Mouse (Mus musculus) testis, adult 10 weeks (tissue): ENCODE measurements around the gene Bpifb1. TPM values are rescaled to one million over a fixed set of nuclear protein-coding genes. Genes with fewer than 3 reads are reported as not detected.

ENCODE experiments used
- polyA plus RNA-seq: library from polyadenylated mRNA; stranded (reverse); fragments of 350-450 nt; fragmentation: Illumina TruSeq; extraction: RNeasy Lipid Tissue Mini Kit (QIAGEN cat#74804); gene quantifications from one replicate; pipeline ENCODE4 v1.2.3, GENCODE M21; 2014; ENCODE audit warnings: low read depth, low replicate concordance

The Bpifb1 gene
- 0.13 TPM for polyA plus RNA-seq

DNA sequence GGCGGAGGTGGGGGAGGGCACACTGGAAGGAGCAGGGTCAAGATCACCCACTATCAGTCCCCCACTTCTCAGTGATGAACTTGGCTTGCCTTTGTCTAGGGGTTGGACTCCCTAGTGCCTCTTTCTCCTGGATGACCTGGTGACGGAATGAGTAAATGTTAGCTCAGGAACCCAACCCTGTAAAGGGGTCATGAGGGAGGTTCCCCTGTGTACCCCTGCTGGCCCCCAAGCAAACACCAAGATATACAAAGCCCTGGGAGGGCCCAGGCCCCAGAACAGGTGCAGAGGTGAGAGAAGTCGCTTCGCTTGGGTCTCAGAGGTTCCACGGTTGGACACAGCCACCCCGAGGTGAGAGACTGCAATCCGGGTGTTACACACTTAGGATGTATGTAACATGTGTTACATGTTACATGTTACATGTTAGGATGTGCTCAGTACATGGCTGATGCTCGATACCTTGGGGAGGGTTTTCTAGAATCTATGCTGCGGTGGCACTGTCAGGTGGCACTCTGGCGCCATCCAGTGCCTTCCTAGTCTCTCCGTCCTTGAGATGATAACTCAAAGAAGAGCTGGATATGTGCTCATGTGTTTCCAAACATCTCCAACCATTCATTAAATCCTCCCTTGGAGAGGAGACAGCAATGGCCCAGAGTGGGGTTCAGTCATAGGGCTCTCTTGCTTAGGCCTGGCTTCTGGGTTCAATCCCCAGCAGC, at the start of gene Bpifb1:
TSS of gene Bpifb1 (plus strand) at position 273 of the 713 bp plus-strand sequence.

DNA sequence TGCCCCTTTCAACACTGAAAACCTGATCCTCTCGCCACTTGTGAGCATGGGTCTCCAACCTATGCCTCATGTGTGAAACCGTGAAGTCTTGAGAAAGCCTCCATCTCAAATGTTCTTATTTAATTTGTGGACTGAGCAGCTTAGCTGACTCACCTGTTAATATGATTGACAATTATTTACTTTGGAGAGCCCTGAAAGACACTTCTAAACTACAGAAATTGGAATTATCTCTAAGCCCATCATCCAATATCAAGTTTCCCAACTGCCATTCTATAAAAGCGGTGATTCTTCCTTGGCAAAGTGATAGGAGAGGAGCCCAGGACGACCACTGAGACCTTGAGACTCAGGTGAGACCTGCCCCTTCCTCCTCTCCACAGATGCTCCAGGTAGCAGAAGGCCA, 48.0 kb upstream of the Bpifb1 start, which contains the start of gene Bpifa1:
TSS of gene Bpifa1 (plus strand) at position 301 of the 400 bp plus-strand sequence.

DNA sequence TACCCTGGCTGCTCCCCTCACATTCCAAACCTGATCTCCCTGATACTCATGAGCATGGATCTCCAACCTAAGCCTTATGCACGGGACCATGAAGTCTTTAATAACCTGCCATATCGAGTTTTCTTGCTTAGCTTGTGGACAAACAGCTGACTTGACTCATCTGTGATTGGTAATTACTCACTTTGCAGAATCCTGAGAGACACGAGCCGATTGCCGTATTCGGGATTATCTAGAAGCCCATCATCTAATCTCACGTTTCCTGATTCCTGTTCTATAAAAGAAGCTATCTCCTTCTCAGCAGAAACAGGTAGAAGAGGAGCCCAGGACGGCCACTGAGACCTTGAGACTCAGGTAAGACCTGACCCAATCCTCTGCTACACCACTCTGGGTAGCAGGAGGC, 28.3 kb upstream of the Bpifb1 start, which contains the start of gene Bpifa5:
TSS of gene Bpifa5 (plus strand) at position 301 of the 400 bp plus-strand sequence.

DNA sequence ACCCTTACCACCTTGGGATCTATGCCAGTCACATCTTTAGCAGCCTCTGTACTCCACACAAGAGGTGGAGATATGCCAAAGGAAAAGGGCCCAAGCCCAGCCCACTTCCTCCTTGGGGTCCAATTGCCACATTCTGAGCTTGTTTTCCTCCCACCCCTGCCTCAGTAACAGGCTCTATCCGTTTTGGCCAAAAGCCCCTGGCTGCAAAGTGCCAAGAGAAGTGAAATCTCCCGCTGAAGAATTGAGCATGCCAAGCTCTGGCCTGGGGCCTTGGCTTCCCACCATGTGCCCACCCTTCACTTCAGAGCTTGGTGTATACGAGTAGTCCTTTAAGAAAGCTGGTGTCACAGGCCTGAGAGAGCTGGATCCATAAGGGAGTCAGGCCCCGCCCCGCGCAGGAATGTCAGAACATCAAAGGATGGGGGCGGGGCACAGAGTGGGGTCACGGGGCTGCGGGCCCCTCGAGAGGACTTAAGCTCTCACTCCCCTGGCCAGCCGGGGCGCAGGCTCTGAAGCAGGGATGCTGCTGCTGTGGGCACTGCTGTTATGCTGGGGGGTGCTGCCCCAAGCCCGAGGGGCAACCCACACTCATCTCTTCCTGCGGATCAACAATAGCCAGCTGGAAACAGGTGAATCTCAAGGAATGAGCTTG, 32.8 kb downstream of the Bpifb1 start, which contains the start of gene Bpifb5:
TSS of gene Bpifb5 (plus strand) at position 478 of the 652 bp plus-strand sequence.

DNA sequence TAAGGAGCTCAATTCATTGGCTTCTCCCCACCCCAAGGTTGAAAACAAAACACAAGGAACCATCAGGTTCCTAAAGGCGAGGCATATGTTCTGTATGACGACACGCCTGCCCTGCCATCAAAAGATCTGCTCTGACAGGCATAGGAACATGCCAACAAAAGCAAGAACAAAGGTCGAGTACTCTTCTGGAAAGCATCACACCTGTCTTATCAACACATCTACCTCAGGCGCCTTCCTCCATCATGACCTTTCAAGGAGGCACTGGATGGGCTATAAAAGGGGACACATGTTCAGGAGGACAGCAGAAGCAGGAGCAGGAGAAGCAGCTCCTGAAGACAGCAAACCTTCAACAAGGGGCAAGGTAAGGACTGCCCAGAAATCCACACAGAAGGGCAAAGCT, 66.9 kb downstream of the Bpifb1 start, which contains the start of gene Bpifb9a:
TSS of gene Bpifb9a (plus strand) at position 301 of the 400 bp plus-strand sequence.

Other genes starting within 250 kb of the Bpifb1 start
- gene Bpifa6, start 215.9 kb upstream of the Bpifb1 start, polyA plus RNA-seq = 4.7 TPM
- gene Bpifa2, start 182.6 kb upstream of the Bpifb1 start, polyA plus RNA-seq = not detected
- gene Bpifa3, start 60.5 kb upstream of the Bpifb1 start, polyA plus RNA-seq = 35.2 TPM
- gene Bpifa1, start 47.9 kb upstream of the Bpifb1 start, polyA plus RNA-seq = 0.48 TPM
- gene Bpifa5, start 28.2 kb upstream of the Bpifb1 start, polyA plus RNA-seq = not detected
- 1.4 TPM for gene Bpifb5, start 32.9 kb downstream of the Bpifb1 start, polyA plus RNA-seq
- gene Bpifb9a, start 67.0 kb downstream of the Bpifb1 start, polyA plus RNA-seq = not detected
- not detected for gene Bpifb9b, start 116.4 kb downstream of the Bpifb1 start, polyA plus RNA-seq
- 4.5 TPM for gene Cdk5rap1, start 182.2 kb downstream of the Bpifb1 start, polyA plus RNA-seq
- 0.18 TPM for gene Snta1, start 217.3 kb downstream of the Bpifb1 start, polyA plus RNA-seq
- gene Cbfa2t2, start 245.7 kb downstream of the Bpifb1 start, polyA plus RNA-seq = 14.8 TPM